Mouse (Mus musculus) lung, adult 2 months (tissue): Measurements from ENCODE around the gene Nedd8.

ENCODE experiments used
- CTCF ChIP-seq: fragments of 200-500 bp; IDR thresholded peaks from 2 replicates; pipeline ENCODE4 v1.5.1; 2011; ENCODE audit warnings: mild to moderate bottlenecking, low read length, control low read depth; ENCODE audit not compliant: insufficient read depth
- POLR2A ChIP-seq: fragments of 200-500 bp; IDR thresholded peaks from 2 replicates; pipeline ENCODE4 v1.6.1; 2011; ENCODE audit warnings: low read depth, mild to moderate bottlenecking, control low read depth, low read length, borderline replicate concordance; ENCODE audit errors: extremely low read depth

GRCm38 (mm10) chr14:55701131-55701530, 29.2 kb upstream of the Nedd8 start:
- TF ChIP-seq CTCF = no peak
- no peak for TF ChIP-seq POLR2A
